Mouse (Mus musculus): ENCODE data around the gene 1700016H13Rik. TPM values are rescaled to one million over a fixed set of nuclear protein-coding genes. Genes with fewer than 3 reads are reported as not detected.
A peak's percentile ranks its signal among the peaks of the same experiment; 100 is the strongest.

The 1700016H13Rik gene
- polyA plus RNA-seq, 1 experiment from 2014 or later = 0.28 TPM

DNA sequence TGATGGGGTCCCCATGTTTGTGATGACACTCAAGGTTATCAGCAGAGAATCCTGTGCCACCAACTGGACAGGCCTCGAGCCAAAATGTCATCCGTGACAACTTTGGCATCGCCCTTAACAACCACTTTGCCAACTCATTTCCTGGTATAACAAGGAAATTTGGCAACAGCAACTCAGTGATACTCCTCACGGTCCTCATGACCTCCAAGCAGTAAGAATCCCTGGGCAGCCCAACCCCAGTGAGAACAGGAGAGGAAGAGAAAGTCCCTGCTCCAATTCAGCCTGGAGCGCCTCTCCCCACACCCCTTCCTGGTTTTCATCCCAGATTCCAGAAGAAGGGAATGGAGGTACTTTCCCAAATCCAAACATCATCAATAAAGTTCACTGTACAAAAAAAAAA lies 31.0 kb downstream of the 1700016H13Rik start:
- no peaks in the 10 kb centered on the region for H3K27me3 ChIP-seq (replicated peaks)
- H3K4me3 ChIP-seq (replicated peaks) = no peak overlapping the region
- ATAC-seq = no peak
- no peaks in the 10 kb centered on the region for H3K9me3 ChIP-seq
- H3K27ac ChIP-seq = no peak overlapping the region
- no peak overlapping the region for H3K9ac ChIP-seq
- no peak overlapping the region for H3K4me2 ChIP-seq (replicated peaks)
- 87% methylated on average over 5 of the region's 5 CpGs for WGBS
- no peaks in the 10 kb centered on the region for H3K36me3 ChIP-seq
- peaks cover 7% of the 10 kb centered on the region; the same call in 1 of the 2 replicates for H3K4me1 ChIP-seq (replicated peaks)

DNA sequence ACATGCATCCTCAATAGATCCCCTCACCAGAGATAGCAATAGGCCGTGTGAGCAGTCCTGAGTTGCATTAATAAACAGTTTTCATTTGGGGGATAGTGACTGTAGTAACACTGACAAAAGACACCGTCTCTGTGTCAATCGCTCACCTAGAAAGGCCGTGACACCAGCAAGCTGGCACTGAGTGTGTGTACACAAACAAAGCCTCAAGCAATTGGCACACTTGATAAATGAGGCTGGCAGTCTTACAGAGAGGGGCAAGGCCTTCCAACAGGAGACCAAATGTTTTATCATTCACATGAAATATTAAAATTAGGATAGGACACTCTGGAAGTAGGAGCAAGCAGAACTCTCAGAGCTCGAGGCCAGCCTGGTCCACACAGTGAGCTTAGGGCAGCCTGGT lies 33.5 kb downstream of the 1700016H13Rik start:
- H3K9me3 ChIP-seq = no peaks in the 10 kb centered on the region
- no peak overlapping the region for H3K4me3 ChIP-seq (replicated peaks)
- no peak overlapping the region for H3K4me2 ChIP-seq (replicated peaks)
- H3K4me1 ChIP-seq (replicated peaks) = no peaks in the 10 kb centered on the region
- WGBS = 77% methylated on average over 5 of the region's 5 CpGs
- ATAC-seq = no peak
- no peak overlapping the region for H3K9ac ChIP-seq
- H3K27ac ChIP-seq = no peak overlapping the region
- no peaks in the 10 kb centered on the region for H3K27me3 ChIP-seq (replicated peaks)
- H3K36me3 ChIP-seq = no peaks in the 10 kb centered on the region

DNA sequence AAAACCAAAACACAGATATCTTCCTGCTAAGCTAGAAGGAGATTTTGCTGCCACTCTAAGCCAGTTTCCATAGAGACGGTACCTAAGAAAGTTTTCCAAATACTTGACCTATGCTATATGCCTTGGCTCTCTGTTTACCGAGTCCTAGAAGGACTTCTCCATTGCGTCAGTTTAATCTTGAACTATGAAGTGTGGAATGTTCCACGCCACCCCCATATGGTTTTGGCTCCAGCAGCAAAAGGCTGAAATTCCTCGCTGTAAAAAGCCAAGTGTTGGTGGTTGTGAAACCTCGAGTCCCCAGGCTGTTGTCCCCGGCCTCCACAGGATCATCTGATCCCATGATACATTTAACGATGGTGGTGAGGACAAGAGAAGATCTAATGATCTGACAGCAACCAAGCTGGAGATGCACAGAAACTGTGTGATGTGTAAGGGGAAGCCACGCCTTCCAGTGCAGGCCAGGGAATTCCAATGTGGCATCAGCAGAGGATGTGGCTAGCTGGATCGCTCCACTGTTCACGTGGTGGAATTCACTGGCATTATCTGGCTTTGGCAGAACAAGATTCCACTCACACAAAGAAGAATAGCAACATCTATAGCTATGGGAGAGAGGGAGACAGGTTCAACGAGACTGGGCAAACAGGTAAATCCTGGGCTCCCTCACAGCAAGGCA lies 35.4 kb downstream of the 1700016H13Rik start:
- 56% methylated on average over 12 of the region's 12 CpGs for WGBS

DNA sequence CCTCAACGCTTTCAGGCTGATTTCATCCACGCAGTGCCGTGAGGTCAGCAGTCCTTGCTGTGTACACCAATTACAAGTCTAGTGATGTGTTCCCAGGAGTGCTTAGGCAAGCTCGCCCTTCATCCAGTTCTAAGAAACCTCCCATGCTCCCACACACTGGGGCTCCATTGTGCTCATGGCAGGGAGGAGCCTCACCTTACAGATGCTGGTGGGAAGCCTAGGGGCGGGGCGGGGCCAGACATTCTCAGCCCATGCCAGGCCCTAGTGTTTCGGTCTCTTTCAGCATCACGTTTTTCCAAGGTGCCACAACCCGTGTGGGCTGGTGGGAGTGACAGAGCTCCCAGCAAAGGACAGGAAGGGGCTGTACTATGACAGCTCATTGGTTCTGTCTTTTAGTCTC lies 38.6 kb downstream of the 1700016H13Rik start:
- Histone ChIP-seq H3K9ac (no peak overlapping the region), H3K4me3 (replicated peaks) (no peak overlapping the region), H3K27me3 (replicated peaks) (no peaks in the 10 kb centered on the region), H3K4me1 (replicated peaks) (no peaks in the 10 kb centered on the region), H3K36me3 (no peaks in the 10 kb centered on the region), H3K9me3 (no peaks in the 10 kb centered on the region), H3K27ac (no peak overlapping the region), H3K4me2 (replicated peaks) (no peak overlapping the region)
- ATAC-seq = no peak
- whole genome bisulfite sequencing = 81% methylated on average over 9 of the region's 9 CpGs

More for the DNA sequence above, 35.4 kb downstream of the 1700016H13Rik start:
- H3K27me3 ChIP-seq (replicated peaks) = no peaks in the 10 kb centered on the region
- ATAC-seq = peak; percentile 45
- H3K9me3 ChIP-seq = no peaks in the 10 kb centered on the region
- H3K36me3 ChIP-seq = no peaks in the 10 kb centered on the region
- H3K4me1 ChIP-seq (replicated peaks) = no peaks in the 10 kb centered on the region
- H3K9ac ChIP-seq = no peak overlapping the region
- no peak overlapping the region for H3K4me3 ChIP-seq (replicated peaks)
- no peak overlapping the region for H3K4me2 ChIP-seq (replicated peaks)
- peak overlapping the region; percentile 36; the same call in 1 of the 2 replicates for H3K27ac ChIP-seq

DNA sequence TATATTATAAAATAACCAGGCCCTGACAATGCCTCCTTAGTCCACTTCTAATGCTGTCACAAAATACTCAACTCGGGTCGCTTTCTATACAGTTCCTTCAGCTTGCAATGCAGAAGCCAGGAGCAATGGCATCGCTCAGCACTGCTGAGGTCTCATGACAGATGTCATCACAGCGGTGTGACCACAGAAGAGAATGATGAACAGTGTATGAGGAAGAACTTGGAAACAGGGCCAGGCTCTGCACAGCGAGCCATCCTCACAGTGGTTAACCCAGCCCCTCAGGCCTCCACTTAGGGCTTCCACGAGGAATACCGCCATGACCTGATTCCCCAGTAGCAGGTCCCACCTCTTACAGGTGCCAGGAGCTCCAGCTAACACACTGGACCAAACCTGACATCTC lies 41.5 kb downstream of the 1700016H13Rik start:
- Histone ChIP-seq H3K4me3 (replicated peaks) (no peak overlapping the region), H3K4me1 (replicated peaks) (no peaks in the 10 kb centered on the region), H3K36me3 (no peaks in the 10 kb centered on the region), H3K27ac (no peak overlapping the region), H3K9me3 (no peaks in the 10 kb centered on the region), H3K4me2 (replicated peaks) (no peak overlapping the region), H3K9ac (no peak overlapping the region), H3K27me3 (replicated peaks) (no peaks in the 10 kb centered on the region)
- 90% methylated on average over 7 of the region's 7 CpGs for WGBS
- no peak for ATAC-seq

DNA sequence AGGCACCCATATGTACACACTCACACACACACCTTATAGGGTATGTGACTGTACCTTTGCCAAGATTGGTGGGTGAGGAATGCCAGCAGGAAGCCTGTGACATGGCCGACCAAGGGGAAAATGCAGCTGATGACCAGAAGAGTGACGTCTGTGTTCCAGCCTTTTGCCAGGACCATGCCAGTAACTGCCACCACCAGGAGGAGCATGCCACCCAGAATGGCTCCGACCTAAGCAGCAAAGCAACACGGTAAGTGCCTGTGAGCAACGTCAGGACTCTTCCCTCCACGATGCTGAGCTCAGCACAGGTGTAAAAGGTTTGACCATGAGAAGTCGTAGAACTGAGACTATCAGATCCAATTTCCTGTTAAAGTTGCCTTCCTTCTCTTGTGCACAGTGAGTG lies 43.5 kb downstream of the 1700016H13Rik start:
- ATAC-seq = no peak
- no peaks in the 10 kb centered on the region for H3K36me3 ChIP-seq
- H3K4me2 ChIP-seq (replicated peaks) = no peak overlapping the region
- H3K9me3 ChIP-seq = no peaks in the 10 kb centered on the region
- no peak overlapping the region for H3K27ac ChIP-seq
- H3K4me1 ChIP-seq (replicated peaks) = no peaks in the 10 kb centered on the region
- H3K4me3 ChIP-seq (replicated peaks) = no peak overlapping the region
- no peaks in the 10 kb centered on the region for H3K27me3 ChIP-seq (replicated peaks)
- H3K9ac ChIP-seq = no peak overlapping the region
- 88% methylated on average over 7 of the region's 7 CpGs for WGBS

DNA sequence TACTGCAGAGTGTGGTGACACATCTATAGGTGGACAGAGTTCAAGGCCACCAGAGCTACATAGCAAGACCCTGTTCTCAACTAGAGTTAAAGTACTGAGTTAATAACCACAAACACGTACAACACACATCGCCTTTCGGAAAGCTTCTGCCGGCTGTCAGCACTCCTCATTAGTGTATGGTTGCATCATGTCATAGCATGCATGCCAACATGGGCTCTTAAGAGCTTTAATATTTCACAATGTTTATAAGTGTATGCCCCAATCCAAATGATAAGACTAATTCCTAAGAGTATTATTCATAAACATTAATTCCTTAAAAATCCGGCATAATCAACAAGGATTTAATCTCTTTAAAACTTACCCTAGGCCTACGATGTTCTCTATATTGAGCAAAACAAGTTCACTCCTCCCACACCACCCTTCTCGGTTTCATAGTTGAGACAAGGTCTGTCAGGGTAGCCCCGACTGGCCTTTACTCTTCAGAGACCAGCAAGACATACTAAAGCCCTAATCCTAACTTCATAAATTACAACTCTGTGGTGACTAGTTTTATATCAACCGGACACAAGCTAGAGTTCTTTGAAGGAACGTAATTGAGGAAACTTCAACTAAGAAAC lies 44.8 kb downstream of the 1700016H13Rik start:
- Histone ChIP-seq H3K4me2 (replicated peaks) (no peak overlapping the region), H3K4me1 (replicated peaks) (no peaks in the 10 kb centered on the region), H3K27ac (no peak overlapping the region), H3K9ac (no peak overlapping the region), H3K27me3 (replicated peaks) (no peaks in the 10 kb centered on the region), H3K9me3 (no peaks in the 10 kb centered on the region), H3K36me3 (no peaks in the 10 kb centered on the region), H3K4me3 (replicated peaks) (no peak overlapping the region)
- no peak for ATAC-seq
- WGBS = 90% methylated on average over 10 of the region's 10 CpGs

GRCm38 (mm10) chr5:103610148-103610547 lies 45.7 kb downstream of the 1700016H13Rik start:
- no peaks in the 10 kb centered on the region for H3K27me3 ChIP-seq (replicated peaks)
- H3K36me3 ChIP-seq = no peaks in the 10 kb centered on the region
- no peak for ATAC-seq
- no peaks in the 10 kb centered on the region for H3K9me3 ChIP-seq
- H3K9ac ChIP-seq = no peak overlapping the region
- no peak overlapping the region for H3K4me2 ChIP-seq (replicated peaks)
- no peaks in the 10 kb centered on the region for H3K4me1 ChIP-seq (replicated peaks)
- H3K27ac ChIP-seq = no peak overlapping the region
- H3K4me3 ChIP-seq (replicated peaks) = no peak overlapping the region
- WGBS = 57% methylated on average over 5 of the region's 5 CpGs

DNA sequence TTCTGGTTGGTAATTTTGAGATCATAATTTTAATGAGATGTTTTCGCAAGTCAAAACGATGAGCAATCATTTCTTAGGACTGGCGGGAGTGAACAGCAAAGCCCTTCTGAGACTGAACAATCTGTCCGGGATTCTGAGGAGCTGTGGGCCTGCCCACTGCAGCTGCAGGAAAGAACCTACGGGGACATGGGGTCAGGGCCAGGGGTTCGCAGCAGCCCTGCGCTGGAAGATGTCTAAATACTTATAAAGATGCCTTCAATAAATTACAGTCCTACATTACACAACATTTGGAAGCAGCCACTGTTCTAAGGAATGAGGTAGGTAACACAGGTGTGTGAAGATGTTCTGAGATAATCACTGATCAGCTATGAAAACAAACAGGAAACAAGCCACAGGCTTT lies 50.1 kb downstream of the 1700016H13Rik start:
- no peak for ATAC-seq

DNA sequence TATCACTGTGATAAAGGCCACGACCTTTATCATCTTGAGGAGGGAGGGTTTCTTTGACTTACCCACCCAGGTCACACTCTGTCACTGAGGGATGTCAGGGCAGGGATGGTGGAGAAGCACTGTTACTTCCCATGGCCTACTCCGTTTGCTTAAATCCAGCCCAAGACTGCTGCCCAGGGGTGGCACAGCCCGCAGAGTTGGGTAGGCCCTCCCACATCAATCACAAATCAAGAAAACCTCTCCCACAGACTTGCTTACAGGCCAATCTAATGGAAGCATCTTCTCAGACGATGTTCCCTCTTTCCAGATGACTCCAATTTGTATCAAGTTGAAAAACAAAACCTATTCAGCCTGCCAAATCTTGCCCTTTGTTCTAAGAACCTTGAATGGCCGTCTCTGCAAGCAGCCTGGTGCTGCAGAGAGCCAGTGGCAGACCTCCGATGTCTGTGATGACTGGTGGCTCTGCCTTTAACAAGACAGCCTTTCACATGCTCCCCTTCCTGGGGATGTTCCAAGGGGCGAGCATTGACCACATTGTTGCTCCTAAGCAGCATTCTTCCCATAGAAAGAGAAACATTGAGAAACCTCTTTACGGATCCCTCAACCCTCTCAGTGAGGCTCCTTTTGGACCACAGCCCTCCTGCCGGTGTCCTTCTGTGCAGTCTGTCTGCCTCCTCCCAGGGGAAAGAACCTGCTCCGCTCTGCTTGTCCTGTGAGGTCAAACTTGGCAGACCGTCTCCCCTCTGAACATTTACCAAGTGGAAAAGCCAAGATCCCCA lies 52.5 kb downstream of the 1700016H13Rik start:
- Histone ChIP-seq H3K9ac (no peak overlapping the region), H3K4me2 (replicated peaks) (no peak overlapping the region), H3K4me3 (replicated peaks) (no peak overlapping the region), H3K27me3 (replicated peaks) (no peaks in the 10 kb centered on the region), H3K4me1 (replicated peaks) (no peaks in the 10 kb centered on the region), H3K27ac (no peak overlapping the region), H3K36me3 (no peaks in the 10 kb centered on the region), H3K9me3 (no peaks in the 10 kb centered on the region)
- no peak for ATAC-seq
- 75% methylated on average over 11 of the region's 11 CpGs for WGBS

More for the DNA sequence above, 50.1 kb downstream of the 1700016H13Rik start:
- no peak overlapping the region for H3K9ac ChIP-seq
- H3K4me3 ChIP-seq (replicated peaks) = no peak overlapping the region
- H3K36me3 ChIP-seq = no peaks in the 10 kb centered on the region
- H3K4me2 ChIP-seq (replicated peaks) = no peak overlapping the region
- WGBS = 73% methylated on average over 7 of the region's 7 CpGs
- no peaks in the 10 kb centered on the region for H3K9me3 ChIP-seq
- no peak overlapping the region for H3K27ac ChIP-seq
- H3K27me3 ChIP-seq (replicated peaks) = no peaks in the 10 kb centered on the region
- no peaks in the 10 kb centered on the region for H3K4me1 ChIP-seq (replicated peaks)

DNA sequence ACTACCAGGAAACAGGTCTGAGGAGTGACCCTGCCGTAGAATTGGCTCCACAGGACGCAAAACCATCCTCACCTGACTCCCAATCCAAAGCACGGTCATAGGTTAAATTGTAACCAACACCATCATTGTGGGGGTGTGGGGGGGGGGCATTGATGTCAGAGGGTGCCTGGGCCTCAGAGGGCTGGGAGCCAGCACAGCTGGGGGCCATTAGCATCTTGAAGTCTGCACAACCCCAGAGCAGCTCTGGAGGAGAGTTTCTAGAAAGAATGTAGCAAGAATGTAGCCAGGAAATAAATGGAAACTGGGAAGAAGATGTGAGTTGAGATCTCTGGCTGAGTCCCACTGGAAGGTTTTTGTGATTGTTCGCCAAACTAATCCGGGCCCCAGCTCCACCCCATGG lies 56.9 kb downstream of the 1700016H13Rik start:
- Histone ChIP-seq H3K4me3 (replicated peaks) (no peak overlapping the region), H3K4me1 (replicated peaks) (no peaks in the 10 kb centered on the region), H3K4me2 (replicated peaks) (no peak overlapping the region), H3K36me3 (no peaks in the 10 kb centered on the region), H3K27me3 (replicated peaks) (no peaks in the 10 kb centered on the region), H3K9me3 (no peaks in the 10 kb centered on the region), H3K27ac (no peak overlapping the region), H3K9ac (no peak overlapping the region)
- WGBS = 80% methylated on average over 5 of the region's 5 CpGs
- ATAC-seq = no peak

- no peak overlapping the region for H3K4me2 ChIP-seq (replicated peaks)
- WGBS = 76% methylated on average over 9 of the region's 9 CpGs
- H3K4me3 ChIP-seq (replicated peaks) = no peak overlapping the region
- no peaks in the 10 kb centered on the region for H3K27me3 ChIP-seq (replicated peaks)
- H3K9me3 ChIP-seq = no peaks in the 10 kb centered on the region
- no peak overlapping the region for H3K9ac ChIP-seq
- H3K27ac ChIP-seq = no peak overlapping the region
- no peaks in the 10 kb centered on the region for H3K4me1 ChIP-seq (replicated peaks)
- no peaks in the 10 kb centered on the region for H3K36me3 ChIP-seq
- no peak for ATAC-seq
These were observed 57.5 kb downstream of the 1700016H13Rik start for GRCm38 (mm10) chr5:103598264-103598663.
